Mouse (Mus musculus): Measurements from ENCODE around the gene Usp6nl. TPM values are rescaled to one million over a fixed set of nuclear protein-coding genes. Genes with fewer than 3 reads are reported as not detected.

The Usp6nl gene
- total and polyA plus RNA-seq, 3 experiments = 8.9 to 67.1 (median 24.8) TPM

GRCm38 (mm10) chr2:6304768-6305167, 17.7 kb upstream of the Usp6nl start:
- Histone ChIP-seq H3K9ac (ENCODE audit: control insufficient read depth, low read depth, low read length, poor library complexity, severe bottlenecking) (no peak overlapping the region), H3K9me3 (replicated peaks; ENCODE audit: insufficient read depth, low read length) (no peaks in the 10 kb centered on the region), H3K27me3 (ENCODE audit: control insufficient read depth in 1 of 2, insufficient read depth in 2 of 2, low read length in 2 of 2) (no peaks in the 10 kb centered on the region), H3K27ac (ENCODE audit: control insufficient read depth, low read depth, low read length) (no peak overlapping the region), H3K4me3 (ENCODE audit: control insufficient read depth in 1 of 2, insufficient read depth in 1 of 2, low read depth in 2 of 2, low read length in 2 of 2) (no peak overlapping the region), H3K4me1 (ENCODE audit: control insufficient read depth in 1 of 2, insufficient read depth in 2 of 2, low read length in 2 of 2) (peaks cover 7 to 12% of the 10 kb centered on the region in 2 experiments), H3K79me2 (ENCODE audit: control insufficient read depth, insufficient read depth, low read length, poor library complexity) (no peaks in the 10 kb centered on the region), H3K36me3 (ENCODE audit: control insufficient read depth in 1 of 2, insufficient read depth in 2 of 2, low read length in 2 of 2) (peaks cover 0 to 14% of the 10 kb centered on the region in 2 experiments; a peak in 2 of 4 replicates)
- DNase-seq (ENCODE audit: low read depth, low spot score) = no peak
- TF ChIP-seq USF2 (IDR thresholded peaks at IDR 0.05; ENCODE audit: borderline replicate concordance in 1 of 2, insufficient read depth in 1 of 2, low read depth in 1 of 2, low read length in 2 of 2) = no peak
- no peak for TF ChIP-seq SIN3A (IDR thresholded peaks at IDR 0.05; ENCODE audit: low read length)
- no peak for TF ChIP-seq MYC (IDR thresholded peaks at IDR 0.05; ENCODE audit: low read depth, low read length)
- TF ChIP-seq CHD1 (IDR thresholded peaks at IDR 0.05; ENCODE audit: low read depth, low read length) = no peak
- TF ChIP-seq MAZ (IDR thresholded peaks at IDR 0.05; ENCODE audit: low read depth, low read length) = no peak
- TF ChIP-seq E2F4 (IDR thresholded peaks at IDR 0.05; ENCODE audit: borderline replicate concordance, low read depth, low read length) = no peak
- TF ChIP-seq ZNF384 (IDR thresholded peaks at IDR 0.05; ENCODE audit: low read depth, low read length) = no peak
- no peak for TF ChIP-seq BHLHE40 (IDR thresholded peaks at IDR 0.05; ENCODE audit: borderline replicate concordance, low read depth, low read length)
- no peak for TF ChIP-seq TBP (IDR thresholded peaks at IDR 0.05; ENCODE audit: low read depth, low read length)
- no peak for TF ChIP-seq HCFC1 (IDR thresholded peaks at IDR 0.05; ENCODE audit: low read depth, low read length)

DNA sequence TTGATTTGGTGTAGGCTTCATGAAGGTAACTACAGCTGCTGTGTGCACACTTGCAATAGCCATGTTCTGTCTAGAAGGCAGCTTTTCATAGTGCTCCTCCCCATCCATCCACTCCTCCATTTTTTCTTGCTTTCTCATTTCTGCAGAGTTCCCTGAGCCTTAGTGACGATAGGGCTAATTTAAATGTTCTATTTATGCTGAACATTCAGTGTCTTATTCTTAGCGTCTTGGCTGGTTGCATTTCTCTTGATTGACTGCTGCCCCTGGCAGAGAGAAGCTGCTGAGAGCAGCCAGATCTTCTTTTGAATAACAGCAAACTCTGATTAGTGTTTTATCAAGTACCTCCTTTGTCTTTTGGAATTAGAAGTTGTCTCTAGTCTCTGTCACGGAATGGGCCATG, 15.6 kb upstream of the Usp6nl start:
- DNase-seq (ENCODE audit: low read depth, low spot score) = no peak
- peaks cover 0 to 14% of the 10 kb centered on the region in 2 experiments; a peak in 2 of 4 replicates for H3K36me3 ChIP-seq (ENCODE audit: control insufficient read depth in 1 of 2, insufficient read depth in 2 of 2, low read length in 2 of 2)
- H3K27ac ChIP-seq (ENCODE audit: control insufficient read depth, low read depth, low read length) = no peak overlapping the region
- H3K27me3 ChIP-seq (ENCODE audit: control insufficient read depth in 1 of 2, insufficient read depth in 2 of 2, low read length in 2 of 2) = no peaks in the 10 kb centered on the region
- no peak overlapping the region for H3K4me3 ChIP-seq (ENCODE audit: control insufficient read depth in 1 of 2, insufficient read depth in 1 of 2, low read depth in 2 of 2, low read length in 2 of 2)
- no peak for TF ChIP-seq ELF1 (IDR thresholded peaks at IDR 0.05; ENCODE audit: low read depth, low read length)
- TF ChIP-seq MAFK (IDR thresholded peaks at IDR 0.05; ENCODE audit: borderline replicate concordance, low read depth, low read length) = no peak
- no peak for TF ChIP-seq MEF2A (IDR thresholded peaks at IDR 0.05; ENCODE audit: extremely low read depth, insufficient replicate concordance, low read depth, low read length, poor library complexity, severe bottlenecking)
- no peak for TF ChIP-seq TBP (IDR thresholded peaks at IDR 0.05; ENCODE audit: low read depth, low read length)
- no peak for TF ChIP-seq POLR2A (IDR thresholded peaks at IDR 0.05; ENCODE audit: control insufficient read depth in 1 of 2, insufficient read depth in 1 of 2, low read depth in 1 of 2, low read length in 2 of 2, poor library complexity in 1 of 2)
- TF ChIP-seq GABPA (IDR thresholded peaks at IDR 0.05; ENCODE audit: low read depth, low read length) = no peak
- no peak for TF ChIP-seq E2F4 (IDR thresholded peaks at IDR 0.05; ENCODE audit: borderline replicate concordance, low read depth, low read length)
- TF ChIP-seq POLR2AphosphoS2 (IDR thresholded peaks at IDR 0.05; ENCODE audit: low read length) = no peak
- no peak for TF ChIP-seq ZC3H11A (IDR thresholded peaks at IDR 0.05; ENCODE audit: low read depth, low read length)
- TF ChIP-seq ZNF384 (IDR thresholded peaks at IDR 0.05; ENCODE audit: low read depth, low read length) = no peak
- no peak for TF ChIP-seq BHLHE40 (IDR thresholded peaks at IDR 0.05; ENCODE audit: borderline replicate concordance, low read depth, low read length)
- no peak for TF ChIP-seq SIN3A (IDR thresholded peaks at IDR 0.05; ENCODE audit: low read length)
- TF ChIP-seq ZMIZ1 (IDR thresholded peaks at IDR 0.05; ENCODE audit: low read depth, low read length) = no peak
- no peak for TF ChIP-seq KAT2A (conservative IDR thresholded peaks at IDR 0.05; ENCODE audit: low read depth, low read length)
- TF ChIP-seq NELFE (IDR thresholded peaks at IDR 0.05; ENCODE audit: low read depth, low read length) = no peak
- no peak for TF ChIP-seq MXI1 (IDR thresholded peaks at IDR 0.05; ENCODE audit: low read depth, low read length)
- TF ChIP-seq RCOR1 (IDR thresholded peaks at IDR 0.05; ENCODE audit: low read depth, low read length) = no peak
- no peak for TF ChIP-seq EP300 (IDR thresholded peaks at IDR 0.05; ENCODE audit: low read depth in 1 of 2, low read length in 2 of 2)
- TF ChIP-seq MYB (IDR thresholded peaks at IDR 0.05; ENCODE audit: low read depth, low read length) = no peak
- no peak for TF ChIP-seq CTCF (IDR thresholded peaks at IDR 0.05 in 2 of 3, conservative IDR thresholded peaks at IDR 0.05 in 1 of 3; ENCODE audit: control insufficient read depth in 1 of 3, insufficient read depth in 1 of 3, low read depth in 2 of 3, low read length in 3 of 3, poor library complexity in 1 of 3, severe bottlenecking in 1 of 3)
- no peaks in the 10 kb centered on the region for H3K9me3 ChIP-seq (replicated peaks; ENCODE audit: insufficient read depth, low read length)
- H3K79me2 ChIP-seq (ENCODE audit: control insufficient read depth, insufficient read depth, low read length, poor library complexity) = no peaks in the 10 kb centered on the region
- peaks cover 10 to 12% of the 10 kb centered on the region in 2 experiments for H3K4me1 ChIP-seq (ENCODE audit: control insufficient read depth in 1 of 2, insufficient read depth in 2 of 2, low read length in 2 of 2)
- H3K9ac ChIP-seq (ENCODE audit: control insufficient read depth, low read depth, low read length, poor library complexity, severe bottlenecking) = no peak overlapping the region
